17 mouse cellular contexts compared by ENCODE assay signal in genomic region chr5:25046762-25047161, GRCm38 (mm10).
"Had no signal": no experiment of that assay in that cellular context is flagged by ENCODE, and none has a peak within 500 bp of the region (broad histone marks: within the 10 kb centered on the region; RNA-seq: fewer than 3 reads in every experiment).

No protein-coding gene starts in this region.

- H3K9ac ChIP-seq: liver, embryonic 13.5 days; liver, embryonic 15.5 days; liver, postnatal 0 days; lung, embryonic 15.5 days; midbrain, embryonic 13.5 days; midbrain, embryonic 15.5 days; neural tube, embryonic 12.5 days; stomach, embryonic 15.5 days had no signal

- H3K9me3 ChIP-seq: liver, embryonic 13.5 days; liver, embryonic 15.5 days; lung, embryonic 15.5 days; midbrain, embryonic 13.5 days; midbrain, embryonic 15.5 days; neural tube, embryonic 12.5 days; stomach, embryonic 15.5 days had no signal

- H3K4me1 ChIP-seq: liver, embryonic 13.5 days; liver, embryonic 15.5 days; midbrain, embryonic 13.5 days; midbrain, embryonic 15.5 days; neural tube, embryonic 12.5 days; stomach, embryonic 15.5 days had no signal

- H3K27ac ChIP-seq: liver, embryonic 13.5 days; liver, embryonic 15.5 days; lung, embryonic 15.5 days; macrophage; midbrain, embryonic 13.5 days; midbrain, embryonic 15.5 days; neural tube, embryonic 12.5 days; stomach, embryonic 15.5 days; stomach, postnatal 0 days had no signal

- DNase-seq: liver, embryonic 13.5 days; liver, postnatal 0 days; lung, postnatal 14 days; right cerebral cortex, postnatal 14 days; thymus, adult 2 months; thymus, postnatal 25 days; thymus, postnatal 4 days had no signal

- H3K4me2 ChIP-seq: liver, embryonic 11.5 days; liver, embryonic 13.5 days; liver, embryonic 15.5 days; lung, embryonic 15.5 days; midbrain, embryonic 11.5 days; midbrain, embryonic 13.5 days; midbrain, embryonic 15.5 days; neural tube, embryonic 12.5 days; stomach, embryonic 15.5 days had no signal

- H3K27me3 ChIP-seq: liver, embryonic 13.5 days; liver, embryonic 15.5 days; lung, embryonic 15.5 days; midbrain, embryonic 13.5 days; midbrain, embryonic 15.5 days; neural tube, embryonic 12.5 days; stomach, embryonic 15.5 days had no signal

- ATAC-seq: liver, postnatal 0 days; midbrain, embryonic 13.5 days; midbrain, embryonic 15.5 days had no signal

- H3K4me3 ChIP-seq: liver, embryonic 13.5 days; liver, embryonic 15.5 days; lung, embryonic 15.5 days; midbrain, embryonic 13.5 days; midbrain, embryonic 15.5 days; neural tube, embryonic 12.5 days; stomach, embryonic 15.5 days had no signal

- H3K36me3 ChIP-seq: liver, embryonic 13.5 days; liver, embryonic 15.5 days; lung, embryonic 15.5 days; midbrain, embryonic 13.5 days; midbrain, embryonic 15.5 days; neural tube, embryonic 12.5 days; stomach, embryonic 15.5 days had no signal
